Mouse (Mus musculus) erythroblast, embryonic 14.5 days (primary cell): ENCODE data around the gene Dtd1. TPM values are rescaled to one million over a fixed set of nuclear protein-coding genes. Genes with fewer than 3 reads are reported as not detected.

Source experiments
- H3K27me3 ChIP-seq: 2 replicates; pipeline ENCODE4 v1.6.1; 2012; ENCODE audit warnings: inconsistent platforms; ENCODE audit not compliant: control insufficient read depth
- H3K36me3 ChIP-seq: 2 replicates; pipeline ENCODE4 v1.6.1; 2012; ENCODE audit warnings: mild to moderate bottlenecking, inconsistent platforms; ENCODE audit not compliant: control insufficient read depth
- H3K4me1 ChIP-seq: 2 replicates; pipeline ENCODE4 v1.6.1; 2012; ENCODE audit warnings: inconsistent platforms; ENCODE audit not compliant: control insufficient read depth
- H3K4me3 ChIP-seq: replicated peaks from 2 replicates; pipeline ENCODE3; 2012; ENCODE audit warnings: moderate library complexity, mild to moderate bottlenecking, inconsistent platforms
- H3K9me3 ChIP-seq: 2 replicates; pipeline ENCODE4 v1.6.1; 2012; ENCODE audit warnings: low read length, inconsistent platforms, mixed read lengths; ENCODE audit not compliant: control insufficient read depth
- GATA1 ChIP-seq: IDR thresholded peaks from 2 replicates; pipeline ENCODE4 v1.6.1; 2012; ENCODE audit warnings: low read length, inconsistent platforms, mixed read lengths
- TAL1 ChIP-seq: IDR thresholded peaks from 3 replicates; pipeline ENCODE4 v1.6.1; 2012; ENCODE audit warnings: low read length, inconsistent platforms, mixed read lengths
- polyA plus RNA-seq: library from polyadenylated mRNA; stranded (reverse); fragments of >175 nt; gene quantifications from 2 replicates; pipeline ENCODE4 v1.2.3, GENCODE M21; 2012

The Dtd1 gene
- polyA plus RNA-seq, 1 experiment: 0.55 TPM

- Histone ChIP-seq H3K4me1 (no peaks in the 10 kb centered on the region), H3K27me3 (no peaks in the 10 kb centered on the region), H3K4me3 (no peak overlapping the region), H3K36me3 (no peaks in the 10 kb centered on the region), H3K9me3 (peaks cover 4% of the 10 kb centered on the region; the same call in 1 of the 2 replicates)
- no peak for TF ChIP-seq TAL1
- no peak for TF ChIP-seq GATA1
Measured at GRCm38 (mm10) chr2:144768375-144769117, 168.8 kb downstream of the Dtd1 start.

- Histone ChIP-seq H3K4me3 (no peak overlapping the region), H3K4me1 (no peaks in the 10 kb centered on the region)
- no peak for TF ChIP-seq GATA1
- no peak for TF ChIP-seq TAL1
Measured at GRCm38 (mm10) chr2:144769118-144769496, 169.4 kb downstream of the Dtd1 start.

GRCm38 (mm10) chr2:144769556-144769955 is 169.9 kb downstream of the Dtd1 start:
- Histone ChIP-seq H3K4me1 (no peaks in the 10 kb centered on the region), H3K27me3 (no peaks in the 10 kb centered on the region), H3K4me3 (no peak overlapping the region), H3K36me3 (no peaks in the 10 kb centered on the region), H3K9me3 (peaks cover 4% of the 10 kb centered on the region; the same call in 1 of the 2 replicates)
- no peak for TF ChIP-seq GATA1
- TF ChIP-seq TAL1: no peak

More at GRCm38 (mm10) chr2:144769118-144769496, 169.4 kb downstream of the Dtd1 start:
- Histone ChIP-seq H3K36me3 (no peaks in the 10 kb centered on the region), H3K27me3 (no peaks in the 10 kb centered on the region), H3K9me3 (peaks cover 4% of the 10 kb centered on the region; the same call in 1 of the 2 replicates)

GRCm38 (mm10) chr2:144770452-144770941 is 170.8 kb downstream of the Dtd1 start:
- Histone ChIP-seq H3K27me3 (no peaks in the 10 kb centered on the region), H3K4me1 (no peaks in the 10 kb centered on the region), H3K9me3 (peaks cover 2% of the 10 kb centered on the region; the same call in 1 of the 2 replicates), H3K4me3 (no peak overlapping the region), H3K36me3 (no peaks in the 10 kb centered on the region)
- TF ChIP-seq GATA1 (no peak), TAL1 (no peak)

GRCm38 (mm10) chr2:144771841-144772240 is 172.1 kb downstream of the Dtd1 start:
- no peaks in the 10 kb centered on the region for H3K36me3 ChIP-seq
- no peaks in the 10 kb centered on the region for H3K9me3 ChIP-seq
- H3K4me3 ChIP-seq: no peak overlapping the region
- H3K4me1 ChIP-seq: no peaks in the 10 kb centered on the region
- H3K27me3 ChIP-seq: no peaks in the 10 kb centered on the region
- no peak for TF ChIP-seq GATA1
- TF ChIP-seq TAL1: no peak

- Histone ChIP-seq H3K27me3 (no peaks in the 10 kb centered on the region), H3K4me1 (no peaks in the 10 kb centered on the region), H3K36me3 (no peaks in the 10 kb centered on the region), H3K9me3 (no peaks in the 10 kb centered on the region), H3K4me3 (no peak overlapping the region)
- TF ChIP-seq GATA1: no peak
Measured at GRCm38 (mm10) chr2:144774636-144775160, 175.0 kb downstream of the Dtd1 start.

GRCm38 (mm10) chr2:144775626-144776025 is 175.9 kb downstream of the Dtd1 start:
- TF ChIP-seq GATA1 (no peak), TAL1 (no peak)
- H3K4me3 ChIP-seq: no peak overlapping the region
- H3K4me1 ChIP-seq: no peaks in the 10 kb centered on the region
- H3K9me3 ChIP-seq: no peaks in the 10 kb centered on the region
- no peaks in the 10 kb centered on the region for H3K36me3 ChIP-seq
- H3K27me3 ChIP-seq: no peaks in the 10 kb centered on the region

- TF ChIP-seq TAL1 (no peak), GATA1 (no peak)
- H3K4me1 ChIP-seq: no peaks in the 10 kb centered on the region
- H3K27me3 ChIP-seq: no peaks in the 10 kb centered on the region
- H3K4me3 ChIP-seq: no peak overlapping the region
- no peaks in the 10 kb centered on the region for H3K9me3 ChIP-seq
- no peaks in the 10 kb centered on the region for H3K36me3 ChIP-seq
Measured at GRCm38 (mm10) chr2:144779263-144779662, 179.6 kb downstream of the Dtd1 start.

- Histone ChIP-seq H3K9me3 (no peaks in the 10 kb centered on the region), H3K4me1 (no peaks in the 10 kb centered on the region), H3K27me3 (no peaks in the 10 kb centered on the region), H3K4me3 (no peak overlapping the region), H3K36me3 (no peaks in the 10 kb centered on the region)
- TF ChIP-seq GATA1 (no peak), TAL1 (no peak)
Measured at GRCm38 (mm10) chr2:144780731-144781130, 181.0 kb downstream of the Dtd1 start.
